Mouse (Mus musculus) embryonic facial prominence, embryonic 11.5 days (tissue): Measurements from ENCODE around the gene Islr. TPM values are rescaled to one million over a fixed set of nuclear protein-coding genes. Genes with fewer than 3 reads are reported as not detected.
A peak's percentile ranks its signal among the peaks of the same experiment; 100 is the strongest.

Experiments used
- ATAC-seq: fragments of 200-750 bp; cut with Nextera tagmentation; replicated peaks from 2 replicates; pipeline ENCODE4 v1.8.0; 2017; ENCODE audit warnings: low read depth; ENCODE audit not compliant: insufficient number of reproducible peaks, low FRiP score, low TSS enrichment
- DNase-seq: peaks from one replicate; pipeline ENCODE4 v3.0.0-alpha.2; 2015; ENCODE audit warnings: low spot score
- H3K27ac ChIP-seq: fragments of 300-500 bp; sonication (generic); replicated peaks from 2 replicates; pipeline ENCODE4 v1.5.1; 2014; ENCODE audit warnings: mild to moderate bottlenecking, low read depth, low read length, control low read depth
- H3K27me3 ChIP-seq: fragments of 300-500 bp; sonication (generic); 2 replicates; pipeline ENCODE4 v1.6.1; 2014; ENCODE audit warnings: mild to moderate bottlenecking, low read length, moderate library complexity, mixed read lengths; ENCODE audit not compliant: control insufficient read depth, insufficient read depth
- H3K36me3 ChIP-seq: fragments of 300-500 bp; sonication (generic); replicated peaks from 2 replicates; pipeline ENCODE4 v1.6.1; 2014; ENCODE audit warnings: low read depth, mild to moderate bottlenecking, low read length, moderate library complexity, mixed read lengths; ENCODE audit not compliant: control insufficient read depth, insufficient read depth
- H3K4me1 ChIP-seq: fragments of 300-500 bp; sonication (generic); 2 replicates; pipeline ENCODE4 v1.6.1; 2014; ENCODE audit warnings: low read length, mixed read lengths; ENCODE audit not compliant: control insufficient read depth, insufficient read depth
- H3K4me2 ChIP-seq: fragments of 300-500 bp; sonication (generic); 2 replicates; pipeline ENCODE4 v1.6.1; 2014; ENCODE audit warnings: low read depth, mild to moderate bottlenecking, control low read depth, low read length, moderate library complexity
- H3K4me3 ChIP-seq: fragments of 300-500 bp; sonication (generic); 2 replicates; pipeline ENCODE4 v1.5.1; 2014; ENCODE audit warnings: low read depth, low read length, control low read depth
- H3K9ac ChIP-seq: fragments of 300-500 bp; sonication (generic); replicated peaks from 2 replicates; pipeline ENCODE4 v1.6.1; 2014; ENCODE audit warnings: mild to moderate bottlenecking, control low read depth, low read length
- H3K9me3 ChIP-seq: fragments of 300-500 bp; sonication (generic); replicated peaks from 2 replicates; pipeline ENCODE4 v1.6.1; 2016; ENCODE audit warnings: mild to moderate bottlenecking, low read length, inconsistent platforms, mixed read lengths; ENCODE audit not compliant: control insufficient read depth
- WGBS: fragments of 180-500 bp; shearing (Covaris S2); extraction: QIAGEN DNeasy Blood & Tissue Kit; methylation state at CpG from one replicate; pipeline ENCODE4 v1.1.7; 2014; 5-methylcytosine and 5-hydroxymethylcytosine counted together
- polyA plus RNA-seq: library from polyadenylated mRNA; unstranded; fragments of >200 nt; fragmentation: Nextera tagmentation; extraction: Ambion mirVana; gene quantifications from 2 replicates; pipeline ENCODE4 v1.2.1, GENCODE M21; 2014

The Islr gene
- polyA plus RNA-seq, 1 experiment from 2014 or later: 24.6 TPM

GRCm38 (mm10) chr9:58247064-58247759 is 43.1 kb upstream of the Islr start:
- Histone ChIP-seq H3K4me1 (peaks cover 7% of the 10 kb centered on the region), H3K27me3 (no peaks in the 10 kb centered on the region), H3K36me3 (no peaks in the 10 kb centered on the region), H3K9me3 (no peaks in the 10 kb centered on the region), H3K4me2 (peak overlapping the region; percentile 48), H3K9ac (peak overlapping the region; percentile 60), H3K4me3 (peak overlapping the region; percentile 28), H3K27ac (peak overlapping the region; percentile 47)
- WGBS: 8% methylated on average over 25 of the region's 25 CpGs
- ATAC-seq: peak; percentile 79; the same call in 1 of the 2 replicates
- DNase-seq: peak; percentile 85

DNA sequence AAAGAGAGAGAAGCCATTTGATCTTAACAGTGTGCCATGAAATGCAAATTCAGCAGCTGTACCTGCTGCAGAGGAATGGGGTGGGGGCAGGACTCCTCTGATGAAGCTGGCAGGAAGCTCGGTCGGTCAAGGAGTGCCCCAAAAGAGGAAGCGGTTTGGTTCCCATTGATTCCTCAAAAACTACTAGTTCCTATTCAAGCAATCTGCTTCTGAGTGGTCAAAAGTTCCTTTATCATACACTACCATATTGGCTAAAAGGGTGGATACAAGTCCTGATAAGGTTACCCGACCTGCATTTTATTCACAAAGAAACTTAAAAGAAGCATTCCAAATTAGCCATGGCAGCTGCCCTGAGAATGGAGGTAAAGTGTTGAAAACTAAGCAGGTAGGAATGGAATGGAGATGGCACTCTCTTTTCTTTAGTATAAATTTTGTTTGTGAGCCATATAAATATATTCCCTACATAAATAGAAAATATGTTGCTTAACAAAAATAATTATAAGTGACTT is 42.0 kb upstream of the Islr start:
- Histone ChIP-seq H3K4me1 (peaks cover 7% of the 10 kb centered on the region), H3K27ac (no peak overlapping the region), H3K4me3 (no peak overlapping the region), H3K9ac (no peak overlapping the region), H3K27me3 (no peaks in the 10 kb centered on the region), H3K4me2 (no peak overlapping the region), H3K36me3 (no peaks in the 10 kb centered on the region), H3K9me3 (no peaks in the 10 kb centered on the region)
- no peak for ATAC-seq
- 74% methylated on average over 4 of the region's 4 CpGs for WGBS
- no peak for DNase-seq

GRCm38 (mm10) chr9:58243696-58244095 is 39.6 kb upstream of the Islr start:
- ATAC-seq (no peak), DNase-seq (no peak)
- Histone ChIP-seq H3K4me3 (no peak overlapping the region), H3K36me3 (no peaks in the 10 kb centered on the region), H3K9me3 (no peaks in the 10 kb centered on the region), H3K4me1 (peaks cover 7% of the 10 kb centered on the region), H3K4me2 (no peak overlapping the region), H3K27me3 (no peaks in the 10 kb centered on the region), H3K27ac (no peak overlapping the region), H3K9ac (no peak overlapping the region)
- WGBS: 86% methylated on average over 6 of the region's 6 CpGs

DNA sequence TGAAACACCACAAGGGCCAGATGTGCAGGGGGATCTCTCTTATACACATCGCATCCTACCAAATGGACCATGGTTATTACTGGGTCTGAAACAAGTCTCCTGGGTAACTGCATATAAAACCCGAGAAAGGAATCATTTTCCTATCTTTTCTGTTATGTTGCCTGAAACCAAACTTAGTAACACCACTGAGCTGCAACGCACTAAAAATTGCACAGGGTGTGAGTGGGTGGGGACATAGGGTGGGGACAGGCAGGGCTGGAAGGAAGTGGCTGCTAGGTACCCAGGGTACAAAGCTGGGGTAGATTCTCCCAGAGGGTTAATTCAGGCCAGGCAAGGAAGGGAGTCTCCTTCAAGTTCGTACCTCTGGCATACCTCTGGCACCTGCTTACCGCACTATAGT is 38.6 kb upstream of the Islr start:
- no peak for ATAC-seq
- DNase-seq: no peak
- no peak overlapping the region for H3K4me2 ChIP-seq
- H3K27me3 ChIP-seq: no peaks in the 10 kb centered on the region
- peaks cover 7% of the 10 kb centered on the region; the same call in 1 of the 2 replicates for H3K4me1 ChIP-seq
- H3K36me3 ChIP-seq: no peaks in the 10 kb centered on the region
- WGBS: 87% methylated on average over 5 of the region's 5 CpGs
- no peak overlapping the region for H3K27ac ChIP-seq
- H3K9ac ChIP-seq: no peak overlapping the region
- no peak overlapping the region for H3K4me3 ChIP-seq
- H3K9me3 ChIP-seq: no peaks in the 10 kb centered on the region

DNA sequence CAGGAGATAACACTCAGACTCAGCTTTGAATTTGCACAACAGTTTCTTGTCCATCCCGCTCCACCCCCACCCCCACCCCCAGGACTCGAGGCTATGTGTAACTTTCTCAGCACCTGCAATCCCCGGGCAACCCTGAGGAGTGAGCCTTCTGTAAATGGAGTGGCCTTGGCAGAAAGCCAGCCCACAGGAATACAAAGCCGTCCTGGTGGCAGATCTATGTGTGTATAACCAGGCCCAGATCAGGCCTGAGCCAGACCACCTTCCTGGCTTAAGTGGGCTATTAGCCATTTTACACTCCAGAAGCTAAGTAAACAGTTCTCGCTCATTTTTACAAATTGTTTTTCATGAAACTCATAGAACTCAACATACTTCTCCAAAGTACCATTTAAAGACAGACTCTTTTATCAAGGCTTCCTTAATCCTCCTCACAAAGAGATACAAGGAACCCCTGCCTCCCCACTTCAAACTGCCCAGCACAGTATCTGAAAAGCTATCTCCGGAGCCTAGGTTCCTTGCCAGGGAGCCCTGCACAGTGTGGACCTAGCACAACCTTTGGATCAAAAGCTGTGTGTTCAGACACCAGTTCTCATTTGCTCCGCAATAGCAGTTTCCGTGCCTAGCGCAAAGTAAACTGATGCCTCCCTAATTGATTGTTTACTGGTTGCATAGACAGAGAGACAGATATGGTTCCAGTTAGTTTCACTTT is 37.8 kb upstream of the Islr start:
- Histone ChIP-seq H3K9me3 (no peaks in the 10 kb centered on the region), H3K9ac (no peak overlapping the region), H3K4me1 (peaks cover 1% of the 10 kb centered on the region; the same call in 1 of the 2 replicates), H3K4me3 (no peak overlapping the region), H3K27me3 (no peaks in the 10 kb centered on the region), H3K27ac (no peak overlapping the region), H3K4me2 (no peak overlapping the region), H3K36me3 (no peaks in the 10 kb centered on the region)
- DNase-seq (peak; percentile 63), ATAC-seq (no peak)
- WGBS: 61% methylated on average over 9 of the region's 9 CpGs

- Histone ChIP-seq H3K27me3 (no peaks in the 10 kb centered on the region), H3K4me1 (no peaks in the 10 kb centered on the region), H3K4me3 (no peak overlapping the region), H3K36me3 (no peaks in the 10 kb centered on the region), H3K9me3 (no peaks in the 10 kb centered on the region), H3K9ac (no peak overlapping the region), H3K4me2 (no peak overlapping the region), H3K27ac (no peak overlapping the region)
- no peak for DNase-seq
- WGBS: 98% methylated on average over 28 of the region's 28 CpGs
- no peak for ATAC-seq
Observed at GRCm38 (mm10) chr9:58234502-58235015, 30.5 kb upstream of the Islr start.

DNA sequence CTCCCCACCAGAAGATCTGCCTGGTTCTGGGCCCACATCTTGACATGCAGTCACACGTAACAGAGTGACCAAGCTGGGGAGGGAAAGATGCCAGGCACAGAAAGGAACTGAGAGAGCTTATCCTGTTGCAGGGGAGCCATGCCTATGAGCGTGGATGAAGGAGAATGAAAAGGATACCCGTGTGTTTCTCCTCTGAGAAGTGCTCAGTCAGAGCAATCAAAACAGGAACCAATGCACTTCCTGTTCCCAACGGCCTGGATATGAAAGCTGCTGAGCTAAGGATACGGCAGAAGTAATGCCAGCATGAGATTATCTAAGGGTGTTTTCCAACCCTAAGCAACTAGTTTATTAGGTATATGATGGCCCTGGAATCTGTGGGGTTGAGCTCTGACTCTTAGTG is 28.3 kb upstream of the Islr start:
- DNase-seq (no peak), ATAC-seq (no peak)
- H3K36me3 ChIP-seq: no peaks in the 10 kb centered on the region
- no peak overlapping the region for H3K4me2 ChIP-seq
- no peak overlapping the region for H3K4me3 ChIP-seq
- WGBS: 37% methylated on average over 5 of the region's 5 CpGs
- no peaks in the 10 kb centered on the region for H3K4me1 ChIP-seq
- H3K27me3 ChIP-seq: no peaks in the 10 kb centered on the region
- H3K27ac ChIP-seq: no peak overlapping the region; the same call in 1 of the 2 replicates
- H3K9ac ChIP-seq: no peak overlapping the region
- H3K9me3 ChIP-seq: no peaks in the 10 kb centered on the region

- Histone ChIP-seq H3K4me3 (no peak overlapping the region), H3K36me3 (no peaks in the 10 kb centered on the region), H3K4me1 (no peaks in the 10 kb centered on the region), H3K9me3 (no peaks in the 10 kb centered on the region), H3K4me2 (no peak overlapping the region), H3K9ac (no peak overlapping the region), H3K27ac (no peak overlapping the region; the same call in 1 of the 2 replicates), H3K27me3 (no peaks in the 10 kb centered on the region)
- WGBS: 36% methylated on average over 6 of the region's 6 CpGs
- DNase-seq: no peak
- no peak; the same call in 1 of the 2 replicates for ATAC-seq
Observed at GRCm38 (mm10) chr9:58231746-58232145, 27.6 kb upstream of the Islr start.
